Mouse (Mus musculus) urinary bladder, postnatal 14 days (tissue): ENCODE results near the gene Rgma.
A peak's percentile ranks its signal among the peaks of the same experiment; 100 is the strongest.

Experiments used
- DNase-seq: peaks from one replicate; pipeline ENCODE4 v3.0.0; 2021; ENCODE audit warnings: low spot score

Rgma gene

GRCm38 (mm10) chr7:73400051-73400916 lies 25.0 kb downstream of the Rgma start:
- no peak for DNase-seq

GRCm38 (mm10) chr7:73402106-73402505 lies 26.8 kb downstream of the Rgma start:
- no peak for DNase-seq

- DNase-seq, result no peak
These were observed 27.4 kb downstream of the Rgma start for GRCm38 (mm10) chr7:73402671-73403070.

GRCm38 (mm10) chr7:73403538-73403937 lies 28.2 kb downstream of the Rgma start:
- no peak for DNase-seq

GRCm38 (mm10) chr7:73405550-73405949 lies 30.2 kb downstream of the Rgma start:
- no peak for DNase-seq

GRCm38 (mm10) chr7:73411523-73411922 lies 36.2 kb downstream of the Rgma start:
- no peak for DNase-seq

- no peak for DNase-seq
These were observed 36.7 kb downstream of the Rgma start for GRCm38 (mm10) chr7:73411986-73412385.

- DNase-seq, result no peak
These were observed 37.1 kb downstream of the Rgma start for GRCm38 (mm10) chr7:73412419-73412818.

- no peak for DNase-seq
These were observed 38.9 kb downstream of the Rgma start for GRCm38 (mm10) chr7:73414192-73414591.

- no peak for DNase-seq
These were observed 44.1 kb downstream of the Rgma start for GRCm38 (mm10) chr7:73419375-73419774.

- no peak for DNase-seq
These were observed 45.5 kb downstream of the Rgma start for GRCm38 (mm10) chr7:73420827-73421226.

- DNase-seq, result no peak
These were observed 46.1 kb downstream of the Rgma start for GRCm38 (mm10) chr7:73421278-73422015.

- peak; percentile 77 for DNase-seq
These were observed 47.2 kb downstream of the Rgma start for GRCm38 (mm10) chr7:73422223-73423113.

- no peak for DNase-seq
These were observed 47.9 kb downstream of the Rgma start for GRCm38 (mm10) chr7:73423236-73423635.

- no peak for DNase-seq
These were observed 48.9 kb downstream of the Rgma start for GRCm38 (mm10) chr7:73424243-73424642.

GRCm38 (mm10) chr7:73424705-73425104 lies 49.4 kb downstream of the Rgma start:
- no peak for DNase-seq

- DNase-seq, result no peak
These were observed 50.1 kb downstream of the Rgma start for GRCm38 (mm10) chr7:73425451-73425850.

- DNase-seq, result no peak
These were observed 50.9 kb downstream of the Rgma start for GRCm38 (mm10) chr7:73426235-73426634.

- DNase-seq, result no peak
These were observed 51.6 kb downstream of the Rgma start for GRCm38 (mm10) chr7:73426752-73427386.

GRCm38 (mm10) chr7:73427794-73428193 lies 52.5 kb downstream of the Rgma start:
- no peak for DNase-seq

- DNase-seq, result no peak
These were observed 53.2 kb downstream of the Rgma start for GRCm38 (mm10) chr7:73428525-73428924.
